Mouse (Mus musculus) lung, embryonic 15.5 days (tissue): ENCODE measurements around the gene Gfy. TPM values are rescaled to one million over a fixed set of nuclear protein-coding genes. Genes with fewer than 3 reads are reported as not detected.
"Not testable (repeated sequence)": the region's sequence is repeated elsewhere in the genome, so short reads cannot be mapped to it uniquely, and the experiment has no call there.

Source experiments
- ATAC-seq: fragments of 200-750 bp; cut with Nextera tagmentation; 2 replicates; pipeline ENCODE4 v1.8.0; 2017; ENCODE audit warnings: moderate number of reproducible peaks, borderline replicate concordance; ENCODE audit not compliant: low FRiP score, low TSS enrichment; ENCODE audit errors: extremely low read depth
- H3K27ac ChIP-seq: fragments of 300-500 bp; sonication (generic); 2 replicates; pipeline ENCODE4 v1.5.1; 2015; ENCODE audit warnings: moderate library complexity, mild to moderate bottlenecking, inconsistent platforms
- H3K27me3 ChIP-seq: fragments of 300-500 bp; sonication (generic); 2 replicates; pipeline ENCODE4 v1.6.1; 2015; ENCODE audit warnings: inconsistent platforms
- H3K36me3 ChIP-seq: fragments of 300-500 bp; sonication (generic); 2 replicates; pipeline ENCODE4 v1.6.1; 2015; ENCODE audit warnings: inconsistent platforms
- H3K4me1 ChIP-seq: fragments of 300-500 bp; sonication (generic); 2 replicates; pipeline ENCODE4 v1.6.1; 2015; ENCODE audit warnings: inconsistent platforms
- H3K4me2 ChIP-seq: fragments of 300-500 bp; sonication (generic); 2 replicates; pipeline ENCODE4 v1.6.1; 2015; ENCODE audit warnings: inconsistent platforms, mild to moderate bottlenecking, moderate library complexity
- H3K4me3 ChIP-seq: fragments of 300-500 bp; sonication (generic); 2 replicates; pipeline ENCODE4 v1.5.1; 2015; ENCODE audit warnings: mild to moderate bottlenecking, inconsistent platforms
- H3K9ac ChIP-seq: fragments of 300-500 bp; sonication (generic); 2 replicates; pipeline ENCODE4 v1.6.1; 2015; ENCODE audit warnings: inconsistent platforms
- H3K9me3 ChIP-seq: fragments of 300-500 bp; sonication (generic); 2 replicates; pipeline ENCODE4 v1.6.1; 2016; ENCODE audit warnings: inconsistent platforms
- WGBS: fragments of 180-500 bp; shearing (Covaris S2); methylation state at CpG from one replicate; pipeline ENCODE4 v1.1.7; 2015; 5-methylcytosine and 5-hydroxymethylcytosine counted together
- polyA plus RNA-seq: library from polyadenylated mRNA; unstranded; fragments of >200 nt; fragmentation: Nextera tagmentation; extraction: Ambion mirVana; gene quantifications from 2 replicates; pipeline ENCODE4 v1.2.1, GENCODE M21; 2015

Gfy gene
- polyA plus RNA-seq, 1 experiment from 2014 or later, result not detected

DNA sequence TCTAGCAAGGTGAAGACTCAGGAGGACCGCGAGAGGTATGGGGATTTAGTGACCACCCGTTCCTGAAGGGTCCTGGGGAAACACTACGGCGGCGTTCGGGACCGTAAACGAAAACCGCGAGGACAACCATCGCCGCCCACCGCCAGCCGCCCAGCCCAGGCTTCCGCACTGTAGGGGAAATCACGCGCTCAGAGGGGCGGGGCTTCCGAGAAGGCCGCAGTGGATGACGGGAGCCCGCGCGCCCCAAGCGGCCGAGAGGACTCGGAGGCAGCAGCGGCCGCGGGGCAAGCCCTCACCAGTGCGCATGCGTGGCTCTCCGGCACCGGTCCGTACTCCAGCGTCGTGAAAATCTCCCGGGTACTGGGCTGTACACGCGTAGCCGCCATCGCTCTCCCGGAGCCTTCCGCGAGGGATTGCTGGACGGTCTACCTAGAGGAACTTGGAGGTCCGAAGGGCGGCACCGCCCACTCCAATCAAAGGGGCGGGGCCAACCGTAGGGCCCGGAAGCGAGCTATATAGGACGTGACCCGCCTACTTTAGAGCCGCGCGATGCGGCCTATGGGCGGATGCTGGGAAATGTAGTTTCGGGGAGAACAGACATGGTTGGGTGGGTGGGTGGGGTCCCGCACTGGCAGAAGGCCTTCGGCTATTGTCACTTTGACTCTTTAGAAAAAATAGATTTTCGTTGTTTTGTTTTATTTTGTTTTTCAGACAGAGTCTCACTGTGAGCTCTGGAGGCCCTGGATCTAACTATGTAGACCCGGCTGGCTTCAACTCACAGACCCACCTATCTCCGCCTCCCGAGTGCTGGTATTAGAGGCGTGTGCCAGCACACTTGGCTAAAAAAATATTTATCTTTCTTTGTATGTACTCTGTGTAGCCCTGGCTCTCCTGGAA lies 25.0 kb downstream of the Gfy start, which contains the start of the genes Pih1d1 and Aldh16a1:
Pih1d1 (plus strand) TSS at position 208 of the 897 bp plus-strand sequence.
Aldh16a1 (minus strand) TSS at position 489 of the 897 bp plus-strand sequence.
- H3K4me2 ChIP-seq, result peak within 1 kb of the TSS; percentile 83

DNA sequence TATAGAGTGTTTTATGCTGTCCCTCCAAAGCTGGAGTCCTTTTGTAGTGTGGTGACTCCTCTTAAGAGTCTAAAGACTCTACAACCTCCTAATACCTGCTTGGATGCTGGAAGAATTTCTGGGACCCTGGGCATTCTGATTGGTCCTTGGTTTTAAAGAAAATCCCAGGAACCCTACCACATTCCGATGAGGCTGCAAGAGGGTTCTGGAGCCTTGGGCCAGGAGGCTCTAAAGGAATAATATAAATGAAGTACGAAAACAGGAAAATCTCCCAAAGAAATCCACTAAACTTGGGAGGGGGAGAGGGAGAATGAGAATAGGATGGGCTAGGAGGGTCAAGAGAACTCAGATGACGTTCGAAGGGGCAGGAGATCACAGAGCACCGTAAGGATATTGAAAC lies 25.8 kb downstream of the Gfy start:
- under 1% methylated on average over 5 of the region's 5 CpGs for WGBS
- no peak for ATAC-seq
- peaks cover 46% of the 10 kb centered on the region for H3K4me1 ChIP-seq

More for the DNA sequence above, 25.0 kb downstream of the Gfy start, which contains the start of the genes Pih1d1 and Aldh16a1:
- Histone ChIP-seq H3K9ac (peak within 1 kb of the TSS; percentile 87), H3K27ac (peak within 1 kb of the TSS; percentile 98), H3K4me1 (peaks cover 39% of the 10 kb centered on the region), H3K4me3 (peak within 1 kb of the TSS; percentile 87), H3K9me3 (no peaks in the 10 kb centered on the region), H3K27me3 (no peaks in the 10 kb centered on the region), H3K36me3 (peaks cover 13% of the 10 kb centered on the region; the same call in 1 of the 2 replicates)
- ATAC-seq, result peak; percentile 95
- WGBS, result 3% methylated on average over 69 of the region's 69 CpGs

DNA sequence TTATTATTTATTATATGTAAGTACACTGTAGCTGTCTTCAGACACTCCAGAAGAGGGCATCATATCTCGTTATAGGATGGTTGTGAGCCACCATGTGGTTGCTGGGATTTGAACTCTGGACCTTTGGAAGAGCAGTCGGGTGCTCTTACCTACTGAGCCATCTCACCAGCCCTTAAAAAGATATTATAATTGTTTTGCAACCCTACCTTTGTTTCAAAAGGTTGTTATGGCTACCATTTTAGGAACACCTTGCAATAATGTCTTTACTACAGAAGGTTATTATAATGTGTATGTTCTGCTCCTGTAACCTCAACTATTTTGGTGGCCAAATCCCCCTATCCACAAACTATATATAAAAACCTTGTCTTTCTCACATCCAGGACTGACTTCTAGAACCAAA lies 26.3 kb downstream of the Gfy start:
- not testable (repeated sequence) for H3K4me3 ChIP-seq, H3K36me3 ChIP-seq, H3K27ac ChIP-seq, H3K9ac ChIP-seq, H3K27me3 ChIP-seq, H3K9me3 ChIP-seq, ATAC-seq
- WGBS, result 84% methylated on average over 2 of the region's 2 CpGs
- H3K4me2 ChIP-seq, result peak overlapping the region; percentile 83
- peaks cover 48% of the 10 kb centered on the region for H3K4me1 ChIP-seq

More for the DNA sequence above, 25.8 kb downstream of the Gfy start:
- Histone ChIP-seq H3K36me3 (0 out of 2 replicates have a peak, but pooled peaks cover 5% of the 10 kb centered on the region), H3K4me3 (peak overlapping the region; percentile 87), H3K27ac (peak overlapping the region; percentile 98), H3K9me3 (no peaks in the 10 kb centered on the region), H3K27me3 (no peaks in the 10 kb centered on the region), H3K9ac (peak overlapping the region; percentile 87), H3K4me2 (peak overlapping the region; percentile 83)

DNA sequence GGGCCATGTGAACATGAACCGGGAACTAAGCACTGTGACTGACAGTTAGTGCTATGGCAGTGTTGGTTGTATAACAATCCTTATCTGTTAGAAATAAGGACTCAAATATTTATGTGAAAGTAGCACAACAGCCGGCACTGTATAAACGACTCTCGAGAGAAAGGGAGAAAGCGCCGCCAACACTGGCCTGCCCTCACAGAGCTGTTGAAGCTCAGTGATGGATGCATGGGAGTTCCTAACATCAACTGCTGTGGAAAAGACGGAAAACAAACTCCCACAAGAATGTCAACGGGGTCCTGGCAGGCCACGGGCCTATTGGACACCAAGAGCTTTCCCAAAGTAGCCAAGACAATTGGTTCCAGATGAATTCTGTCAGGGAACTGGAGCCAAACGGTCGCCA lies 28.1 kb downstream of the Gfy start:
- WGBS, result 24% methylated on average over 11 of the region's 11 CpGs
- no peak overlapping the region for H3K4me3 ChIP-seq
- peak overlapping the region; percentile 71 for H3K27ac ChIP-seq
- no peak overlapping the region for H3K9ac ChIP-seq
- H3K27me3 ChIP-seq, result no peaks in the 10 kb centered on the region
- peaks cover 48% of the 10 kb centered on the region for H3K4me1 ChIP-seq
- H3K36me3 ChIP-seq, result 0 out of 2 replicates have a peak, but pooled peaks cover 8% of the 10 kb centered on the region
- no peak overlapping the region for H3K4me2 ChIP-seq
- ATAC-seq, result peak; percentile 7; the same call in 1 of the 2 replicates
- no peaks in the 10 kb centered on the region for H3K9me3 ChIP-seq

DNA sequence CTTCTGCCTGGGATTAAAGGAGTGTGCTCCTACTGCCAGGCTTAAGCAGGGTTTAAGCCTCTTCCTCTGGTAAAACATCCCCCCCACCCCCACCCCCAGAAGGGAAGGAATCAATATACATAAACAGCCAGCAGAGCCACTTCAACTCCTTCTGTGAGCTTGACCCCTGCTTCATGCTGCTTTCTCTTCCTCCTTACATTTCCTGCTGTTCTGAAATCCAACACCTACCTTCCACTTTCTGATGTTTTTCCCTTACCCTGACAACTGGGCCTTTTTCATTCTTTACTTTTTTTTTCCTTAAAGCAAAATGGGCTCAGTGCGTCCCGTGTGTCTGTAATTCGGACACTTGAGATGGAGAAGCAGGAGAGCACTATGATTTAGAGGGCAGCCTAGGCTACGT lies 29.0 kb downstream of the Gfy start:
- no peak for ATAC-seq
- 53% methylated on average over 4 of the region's 4 CpGs for WGBS
- Histone ChIP-seq H3K36me3 (peaks cover 16% of the 10 kb centered on the region), H3K27ac (peak overlapping the region; percentile 71), H3K4me1 (peaks cover 45% of the 10 kb centered on the region), H3K9me3 (no peaks in the 10 kb centered on the region), H3K4me3 (no peak overlapping the region), H3K9ac (0 out of 2 replicates have a peak overlapping the region, but pooled peaks have one; percentile 3), H3K27me3 (no peaks in the 10 kb centered on the region), H3K4me2 (no peak overlapping the region)

DNA sequence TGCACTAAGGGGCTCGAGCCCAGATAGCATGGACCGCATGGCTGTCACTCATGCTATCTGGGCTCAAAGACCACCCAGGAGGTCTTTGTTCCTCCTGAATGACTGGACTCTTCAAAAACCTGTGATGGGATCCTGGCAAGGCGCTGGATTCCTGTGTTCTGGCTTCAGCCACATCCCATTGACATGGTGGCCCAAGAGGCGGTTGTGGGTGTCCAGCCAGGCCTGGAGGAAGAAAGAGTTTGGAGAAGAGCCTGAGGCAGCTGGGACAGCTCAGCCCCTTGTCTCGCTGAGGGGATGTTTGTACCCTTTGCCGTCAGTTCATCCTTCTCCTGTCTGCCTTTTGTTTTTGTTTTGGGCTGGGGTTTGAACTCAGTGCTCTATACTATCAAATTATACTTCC lies 29.8 kb downstream of the Gfy start:
- WGBS, result 50% methylated on average over 6 of the region's 6 CpGs
- peak overlapping the region; percentile 66 for H3K27ac ChIP-seq
- no peak overlapping the region for H3K4me2 ChIP-seq
- H3K27me3 ChIP-seq, result no peaks in the 10 kb centered on the region
- no peaks in the 10 kb centered on the region for H3K9me3 ChIP-seq
- peaks cover 22% of the 10 kb centered on the region for H3K36me3 ChIP-seq
- peaks cover 38% of the 10 kb centered on the region for H3K4me1 ChIP-seq
- H3K9ac ChIP-seq, result no peak overlapping the region
- H3K4me3 ChIP-seq, result no peak overlapping the region
- no peak for ATAC-seq

- Histone ChIP-seq H3K36me3 (peaks cover 28% of the 10 kb centered on the region), H3K27ac (no peak overlapping the region), H3K4me3 (no peak overlapping the region), H3K9me3 (no peaks in the 10 kb centered on the region), H3K27me3 (no peaks in the 10 kb centered on the region), H3K4me2 (no peak overlapping the region), H3K9ac (no peak overlapping the region), H3K4me1 (peaks cover 36% of the 10 kb centered on the region)
- ATAC-seq, result no peak
- 45% methylated on average over 4 of the region's 4 CpGs for WGBS
Observed at GRCm38 (mm10) chr7:45148534-45149098, 30.8 kb downstream of the Gfy start.

- Histone ChIP-seq H3K27me3 (no peaks in the 10 kb centered on the region), H3K9ac (no peak overlapping the region), H3K4me2 (no peak overlapping the region), H3K9me3 (no peaks in the 10 kb centered on the region), H3K36me3 (peaks cover 29% of the 10 kb centered on the region), H3K27ac (no peak overlapping the region), H3K4me3 (no peak overlapping the region), H3K4me1 (peaks cover 32% of the 10 kb centered on the region)
- no peak for ATAC-seq
- WGBS, result 80% methylated on average over 11 of the region's 11 CpGs
Observed at GRCm38 (mm10) chr7:45147899-45148298, 31.5 kb downstream of the Gfy start.

DNA sequence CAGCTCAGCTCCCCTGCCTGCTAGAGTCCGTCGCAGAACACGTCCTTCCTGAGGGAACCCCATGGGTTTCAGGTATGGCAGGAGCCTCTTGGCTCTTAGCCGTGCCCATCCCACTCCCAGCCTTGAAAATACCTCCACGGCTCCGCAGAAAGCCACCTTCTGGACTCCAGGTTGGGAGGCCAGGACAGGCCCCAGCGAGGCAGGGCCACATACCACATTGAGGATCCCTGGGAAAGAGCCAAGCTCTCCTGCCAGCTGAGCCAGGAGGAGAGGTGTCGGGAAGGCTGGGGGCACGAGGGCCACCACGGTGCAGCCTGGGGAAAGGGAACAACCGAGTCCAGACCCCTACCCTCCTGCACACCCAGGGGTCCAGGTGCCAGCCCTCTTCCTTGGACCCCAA lies 32.1 kb downstream of the Gfy start:
- Histone ChIP-seq H3K4me3 (no peak overlapping the region), H3K9ac (no peak overlapping the region), H3K4me1 (peaks cover 32% of the 10 kb centered on the region), H3K27me3 (no peaks in the 10 kb centered on the region), H3K27ac (no peak overlapping the region), H3K4me2 (no peak overlapping the region), H3K9me3 (no peaks in the 10 kb centered on the region), H3K36me3 (peaks cover 33% of the 10 kb centered on the region)
- WGBS, result 83% methylated on average over 11 of the region's 11 CpGs
- no peak for ATAC-seq

DNA sequence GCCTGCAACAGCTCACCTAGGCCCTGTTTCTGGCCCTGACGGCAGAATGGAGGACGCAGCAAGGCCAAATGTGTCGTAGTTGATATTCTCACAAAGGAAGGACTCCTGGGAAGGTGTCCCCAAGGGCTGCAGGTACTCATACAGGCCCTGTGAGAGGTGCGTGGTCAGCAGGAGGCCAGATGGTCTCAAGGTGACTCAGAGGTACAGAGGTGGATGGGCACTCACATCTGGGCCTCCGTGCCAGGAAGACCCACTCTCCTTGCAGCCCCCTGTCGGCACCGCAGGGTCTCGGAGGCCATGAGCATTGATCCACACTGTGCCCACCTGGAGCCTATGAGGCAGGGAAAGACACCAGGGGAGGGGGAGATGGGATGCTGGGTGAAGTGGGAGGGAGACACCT lies 33.9 kb downstream of the Gfy start:
- no peak overlapping the region for H3K4me2 ChIP-seq

DNA sequence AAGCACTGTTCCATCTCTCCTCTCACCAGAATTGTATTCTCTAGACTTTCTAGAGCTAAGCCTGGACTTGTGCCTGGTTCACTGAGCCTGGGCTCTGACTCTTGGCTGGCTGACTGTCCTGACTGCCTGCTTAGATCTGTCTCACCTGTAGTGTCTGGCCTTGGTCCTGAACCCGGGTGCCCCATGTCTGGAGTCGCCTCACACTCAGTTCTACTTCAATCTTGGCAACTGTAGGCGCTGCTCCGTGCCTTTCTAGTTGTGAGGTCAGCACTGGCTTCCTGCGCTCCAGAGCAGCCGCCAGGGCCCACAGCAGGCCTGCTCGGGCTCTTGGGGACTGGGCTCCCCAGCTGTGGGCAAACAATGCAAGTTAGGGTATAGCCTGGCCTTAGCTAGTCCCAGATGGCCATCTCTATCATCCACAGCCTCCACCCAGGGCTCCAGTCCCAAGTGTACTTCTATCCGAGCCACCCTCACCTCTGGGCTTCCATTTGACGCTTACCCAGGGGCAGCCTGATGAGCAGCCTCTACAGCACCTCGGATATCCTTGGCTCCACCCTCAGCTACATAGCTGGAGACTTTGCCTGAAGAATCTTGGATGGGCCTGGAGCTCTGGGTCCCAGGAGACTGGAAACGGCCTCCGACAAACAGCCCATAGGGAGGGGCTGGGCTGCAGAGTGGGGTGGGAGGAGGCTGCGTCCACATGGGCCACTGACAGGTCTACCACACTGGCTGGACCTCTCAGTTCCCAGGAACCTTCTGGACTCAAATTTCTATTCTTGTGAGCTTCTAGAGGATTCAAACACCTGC lies 34.8 kb downstream of the Gfy start:
- Histone ChIP-seq H3K9ac (no peak overlapping the region), H3K4me2 (no peak overlapping the region), H3K9me3 (no peaks in the 10 kb centered on the region), H3K27ac (no peak overlapping the region; the same call in 1 of the 2 replicates), H3K27me3 (no peaks in the 10 kb centered on the region), H3K36me3 (peaks cover 38% of the 10 kb centered on the region), H3K4me3 (no peak overlapping the region), H3K4me1 (peaks cover 9% of the 10 kb centered on the region)
- 83% methylated on average over 13 of the region's 13 CpGs for WGBS
- no peak for ATAC-seq

More for the DNA sequence above, 33.9 kb downstream of the Gfy start:
- Histone ChIP-seq H3K4me3 (no peak overlapping the region), H3K27me3 (no peaks in the 10 kb centered on the region), H3K36me3 (peaks cover 38% of the 10 kb centered on the region), H3K9me3 (no peaks in the 10 kb centered on the region), H3K4me1 (peaks cover 15% of the 10 kb centered on the region), H3K9ac (no peak overlapping the region), H3K27ac (no peak overlapping the region)
- ATAC-seq, result no peak
- WGBS, result 92% methylated on average over 8 of the region's 8 CpGs
